Mouse (Mus musculus): ENCODE data around the gene Slit3.

Slit3 gene

DNA sequence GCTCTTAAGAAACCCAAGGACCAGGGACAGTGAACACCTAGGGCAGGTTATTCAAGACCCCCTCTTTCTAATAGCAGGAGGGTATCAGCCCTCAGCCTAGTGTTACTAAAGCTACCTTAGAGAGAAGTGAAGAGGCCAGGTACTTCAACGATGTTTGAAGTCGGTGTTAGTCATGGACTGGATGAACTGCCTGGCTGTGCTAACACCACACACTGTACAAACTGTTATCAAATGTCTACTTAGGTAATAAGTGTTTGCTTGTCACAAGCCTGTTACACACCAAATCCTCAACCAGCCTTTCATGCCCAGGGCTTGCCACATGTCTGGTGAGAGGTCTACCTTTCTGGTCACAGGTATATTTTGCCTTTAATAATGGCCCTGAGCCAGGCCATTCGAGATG is 153.0 kb downstream of the Slit3 start:
- DNase-seq (ENCODE audit: low spot score in 2 of 2): no peak

DNA sequence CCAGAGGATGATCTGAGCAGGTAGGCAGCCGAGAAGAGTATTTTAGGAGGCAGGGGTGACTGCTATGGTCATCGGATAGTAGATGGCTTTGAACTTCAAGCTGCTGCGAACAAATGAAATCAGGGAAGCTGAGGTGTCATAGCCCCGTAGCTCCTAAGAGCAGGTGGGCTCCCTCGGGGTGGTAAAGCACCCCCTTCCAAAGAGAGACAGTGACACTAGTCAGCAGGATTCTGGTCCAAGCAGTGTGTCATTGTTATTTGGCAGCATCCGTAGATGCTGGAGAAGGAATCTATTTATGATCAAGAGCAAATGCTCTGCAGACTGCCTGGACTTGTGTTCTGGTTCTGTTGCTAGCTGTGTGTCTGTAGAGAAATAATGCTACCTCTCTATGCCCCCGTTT is 154.3 kb downstream of the Slit3 start:
- DNase-seq (ENCODE audit: low spot score in 2 of 2): no peak

DNA sequence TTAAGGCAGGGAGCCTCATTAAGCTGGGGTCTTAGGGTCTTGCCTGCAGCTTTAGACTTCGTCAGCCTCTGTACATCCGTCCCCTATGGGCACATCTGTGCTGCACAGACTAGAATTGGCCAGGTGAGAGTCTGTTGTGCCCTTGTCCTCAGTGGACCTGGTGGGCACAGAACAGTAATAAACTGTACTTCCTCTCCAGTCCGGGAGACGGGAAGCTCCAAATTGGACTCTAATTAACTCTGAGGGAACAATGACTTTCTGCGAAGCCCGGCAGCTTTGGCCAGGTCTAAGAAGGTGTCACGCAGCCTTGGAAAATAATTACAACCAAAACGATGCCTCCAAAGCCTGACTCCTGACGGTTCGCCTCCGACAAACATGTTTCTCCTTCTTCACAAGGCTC is 155.0 kb downstream of the Slit3 start:
- no peak for DNase-seq (ENCODE audit: low spot score in 2 of 2)

DNA sequence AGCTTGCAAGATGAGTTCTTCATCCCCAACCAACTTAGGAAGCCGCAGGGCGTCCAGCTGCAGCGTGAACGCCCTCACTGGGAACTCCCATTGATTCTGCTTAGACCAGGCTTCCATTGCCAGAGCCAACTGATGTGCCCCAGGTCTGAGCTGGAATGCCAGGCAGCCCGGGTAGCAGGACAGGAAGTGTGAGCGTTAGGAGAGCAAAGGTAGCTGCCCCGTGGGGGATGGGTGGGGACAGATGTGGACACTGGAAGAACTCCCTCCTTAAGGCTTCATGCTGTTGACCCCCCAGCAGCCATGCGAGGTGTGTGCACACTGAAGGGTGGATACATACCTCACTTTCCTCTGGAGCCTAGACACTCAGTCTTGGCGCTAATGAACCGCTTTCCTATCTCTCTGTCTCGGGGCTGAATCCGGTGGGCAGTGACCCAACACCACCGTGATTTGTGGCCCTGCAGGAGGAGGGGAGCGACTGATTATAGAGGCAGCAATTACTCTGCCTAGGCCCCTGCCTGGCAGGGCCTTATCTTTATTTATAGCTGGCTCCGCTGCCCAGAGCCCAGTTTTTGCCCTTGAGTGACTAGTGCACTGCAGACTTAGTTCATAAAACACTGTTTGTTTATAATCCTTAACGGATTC is 157.2 kb downstream of the Slit3 start:
- DNase-seq (ENCODE audit: low spot score in 2 of 2): no peak

DNA sequence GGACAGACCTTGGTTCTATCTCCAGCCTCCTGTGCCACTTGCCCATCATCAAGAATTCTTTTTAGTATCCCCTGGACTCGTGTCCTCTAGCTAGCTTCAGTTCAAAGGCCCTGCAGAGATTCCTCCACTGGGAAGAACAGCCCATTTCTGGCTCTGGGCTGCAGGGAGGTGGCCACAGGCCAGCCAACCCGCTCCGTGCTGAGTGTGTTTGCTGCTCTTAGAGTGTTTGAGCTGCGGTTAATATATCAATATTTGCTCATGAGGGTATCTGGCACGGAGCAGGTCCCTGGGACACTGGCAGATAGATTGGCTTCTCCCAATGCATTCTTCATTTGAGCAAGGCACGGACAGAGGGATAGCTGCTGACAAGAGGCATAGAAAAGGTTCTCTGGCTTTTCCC is 159.8 kb downstream of the Slit3 start:
- DNase-seq (ENCODE audit: low spot score in 2 of 2): no peak

DNA sequence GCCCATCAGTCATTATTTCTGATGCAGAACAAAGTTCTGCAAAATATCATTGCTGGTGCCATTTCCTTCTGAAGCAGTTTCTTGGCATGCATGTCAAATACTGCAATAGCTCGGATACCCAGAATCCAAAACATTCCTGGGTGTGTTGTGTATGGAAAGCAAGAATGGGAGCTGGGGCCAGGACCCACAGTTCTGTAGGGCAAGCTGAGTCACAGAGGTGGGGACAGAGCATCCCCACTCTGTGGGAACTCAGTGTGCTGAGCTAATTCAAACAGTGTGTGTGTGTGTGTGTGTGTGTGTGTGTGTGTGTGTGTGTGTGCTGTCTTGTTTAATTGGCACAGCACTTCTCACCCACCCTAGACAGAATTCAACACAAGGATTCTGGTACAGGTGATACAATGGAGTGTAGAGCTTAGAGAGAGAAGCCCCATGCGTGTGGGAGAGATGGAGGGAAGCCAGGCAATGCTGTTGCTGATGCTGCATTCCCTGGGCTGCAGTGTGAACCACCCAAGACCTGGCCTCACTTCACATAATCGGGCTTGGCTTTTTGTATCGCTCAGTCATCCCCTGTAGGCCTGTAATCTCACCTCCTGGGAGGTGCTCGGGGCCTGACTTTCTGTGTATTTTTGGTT is 161.1 kb downstream of the Slit3 start:
- no peak for DNase-seq (ENCODE audit: low spot score in 2 of 2)

DNA sequence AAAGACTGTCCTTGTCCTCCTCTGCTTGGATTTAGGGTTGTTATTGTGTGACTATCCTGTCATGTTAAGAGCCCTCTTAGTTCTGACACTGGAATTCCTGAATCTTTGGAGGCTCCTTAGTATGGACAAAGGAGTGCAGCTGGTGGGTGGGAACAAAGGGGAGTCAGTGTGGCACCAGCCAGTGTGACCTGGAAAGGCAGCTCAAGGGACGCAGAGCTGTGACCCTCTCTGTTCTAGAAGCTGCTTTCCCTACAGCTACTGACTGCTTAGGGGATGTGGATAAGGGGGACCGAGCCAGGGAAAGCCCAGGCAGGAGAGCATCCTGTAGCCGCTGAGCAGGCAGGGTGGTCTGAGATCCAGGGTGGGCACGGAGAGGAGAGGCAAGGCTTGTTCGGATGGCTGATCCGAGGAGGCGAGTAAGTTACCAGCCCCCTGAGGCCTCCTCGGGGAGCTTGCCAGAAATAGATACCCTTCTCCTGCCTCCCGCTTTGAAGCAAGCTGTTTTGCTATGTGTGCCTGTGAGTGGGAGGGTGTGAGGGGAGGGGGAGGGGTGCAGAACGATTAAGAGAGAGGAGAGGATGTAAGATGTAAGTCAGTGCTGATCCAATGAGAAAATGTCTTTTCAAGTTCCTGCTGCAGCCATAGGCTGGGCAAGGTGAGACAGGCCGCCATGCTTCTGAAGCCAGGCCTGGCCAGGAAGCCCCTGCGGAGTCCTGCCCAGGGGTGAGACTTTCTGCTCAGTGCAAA is 162.0 kb downstream of the Slit3 start:
- no peak for DNase-seq (ENCODE audit: low spot score in 2 of 2)

DNA sequence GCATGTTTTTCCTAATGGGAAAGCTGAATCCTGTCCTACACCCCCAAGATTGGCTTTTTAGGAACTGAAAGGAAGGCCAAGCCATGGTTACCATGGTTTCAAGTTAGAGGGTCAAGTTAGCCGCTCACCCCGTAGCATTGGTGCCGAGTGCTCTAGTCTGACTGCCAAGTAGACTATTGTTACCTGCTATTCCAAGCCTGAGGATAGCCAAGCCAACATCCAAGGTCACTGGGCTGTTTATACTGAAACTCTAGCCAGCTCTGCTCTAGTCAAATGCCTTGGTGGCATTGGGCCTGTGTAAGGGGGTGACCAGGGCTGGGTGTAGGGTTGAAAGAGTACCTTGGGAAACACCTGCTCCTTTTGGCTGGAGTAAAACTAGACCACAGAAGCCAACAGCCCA is 162.7 kb downstream of the Slit3 start:
- no peak for DNase-seq (ENCODE audit: low spot score in 2 of 2)

DNA sequence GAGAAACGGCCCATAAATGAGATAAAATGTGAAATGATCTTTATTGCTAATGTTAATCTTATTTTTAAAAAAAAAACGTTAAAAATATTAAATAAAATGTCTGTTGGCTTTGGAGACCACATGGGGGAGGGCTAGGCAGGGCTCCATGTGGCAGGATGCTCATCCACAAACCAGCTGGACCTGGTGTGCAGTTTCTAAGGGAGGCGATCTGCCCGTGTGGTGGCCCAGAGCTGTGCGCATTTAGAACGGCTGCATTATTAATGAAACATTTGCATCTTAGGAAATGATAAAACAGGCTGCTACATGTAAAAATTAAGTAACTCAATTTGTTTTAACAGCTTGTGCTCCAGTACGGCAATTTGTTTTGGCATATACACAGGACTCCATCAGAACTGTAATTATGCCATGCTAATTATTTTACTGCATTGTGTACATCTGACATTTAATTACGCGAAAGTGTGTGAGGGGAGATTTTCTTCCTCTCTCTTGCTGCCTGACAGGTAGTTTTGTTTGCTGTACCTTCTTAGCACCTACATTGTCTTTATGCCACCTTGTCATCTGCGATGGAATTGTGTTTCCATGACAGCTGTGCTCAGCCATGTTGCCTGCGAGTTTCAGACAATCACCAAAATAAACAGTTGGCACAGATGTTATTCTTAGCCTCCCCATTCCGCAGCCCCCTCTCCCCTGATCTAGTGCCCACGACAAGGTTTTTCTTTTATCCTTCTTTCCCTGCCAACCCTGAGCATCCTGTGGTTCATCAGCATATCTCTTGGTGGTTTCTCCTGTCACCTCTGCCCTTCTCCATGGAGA is 165.8 kb downstream of the Slit3 start:
- DNase-seq (ENCODE audit: low spot score in 2 of 2): no peak

DNA sequence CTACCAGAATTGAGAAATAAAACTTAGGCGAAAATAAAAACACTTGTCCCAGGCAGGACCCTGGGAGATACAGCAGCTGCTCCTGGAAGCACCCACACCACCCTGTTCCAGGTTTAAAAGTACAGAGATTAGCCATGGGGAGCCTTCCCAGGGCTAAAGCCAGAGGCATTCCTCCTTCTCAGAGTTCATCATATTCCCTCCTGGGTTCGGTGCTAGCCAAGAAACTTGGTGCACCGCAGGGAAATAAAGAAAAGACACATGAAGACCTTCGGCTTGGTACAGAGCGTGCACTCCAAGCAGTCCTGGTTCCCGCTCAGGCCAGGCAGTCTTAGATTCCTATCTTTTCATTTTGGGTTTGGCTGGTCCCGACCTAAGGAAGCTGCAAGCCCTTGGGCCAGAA is 167.0 kb downstream of the Slit3 start:
- DNase-seq (ENCODE audit: low spot score in 2 of 2): no peak

DNA sequence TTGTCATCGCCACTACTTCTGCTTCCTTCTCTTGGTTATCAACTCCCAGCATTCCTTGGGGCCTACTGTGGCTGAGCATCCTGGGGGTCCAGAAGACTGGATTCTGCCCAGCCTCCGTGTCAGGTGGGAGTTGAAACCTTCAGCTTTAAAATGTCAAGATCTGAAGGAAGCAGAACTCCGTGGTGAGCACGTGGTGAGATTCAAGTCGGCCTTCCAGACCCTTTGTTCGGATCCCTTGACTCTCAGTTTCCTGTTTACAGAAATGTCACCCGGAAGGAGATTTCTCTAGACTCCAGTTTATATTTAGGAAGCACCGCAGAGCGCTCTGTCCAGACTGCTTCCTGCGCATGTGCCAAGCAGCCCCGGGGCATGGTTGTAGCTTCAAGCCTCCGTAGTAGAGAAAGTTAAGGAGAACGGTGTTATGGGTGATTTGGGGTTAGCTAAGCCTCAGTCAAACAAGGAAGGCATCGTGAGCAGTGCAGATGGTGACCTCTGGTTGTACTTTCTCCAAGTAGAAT is 167.8 kb downstream of the Slit3 start:
- no peak for DNase-seq (ENCODE audit: low spot score in 2 of 2)

DNA sequence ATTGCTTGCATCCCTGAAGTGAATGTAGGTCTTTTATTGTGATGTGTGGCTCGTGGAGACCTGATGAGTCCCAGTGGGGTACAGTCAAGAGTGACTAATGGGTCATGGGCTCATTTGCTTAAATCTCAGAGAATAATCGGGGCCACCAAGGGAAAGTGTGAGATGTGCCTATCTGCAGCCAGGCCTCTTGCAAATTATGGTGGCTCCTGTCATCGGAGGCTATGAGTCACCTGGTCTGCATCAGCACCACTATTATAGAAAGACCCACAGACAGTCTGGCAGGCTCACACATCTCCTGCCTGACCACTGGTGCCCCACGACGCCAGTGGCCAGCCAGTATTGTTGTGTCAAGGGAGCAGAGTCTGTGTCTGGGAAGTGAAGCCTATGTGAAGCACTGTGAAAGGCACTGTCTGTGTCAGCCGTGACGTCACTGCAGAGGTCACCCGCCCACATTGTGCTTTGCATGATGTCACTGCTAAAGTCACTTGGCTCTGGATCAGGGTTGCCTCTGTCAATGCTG is 171.3 kb downstream of the Slit3 start:
- DNase-seq (ENCODE audit: low spot score in 2 of 2): no peak

DNA sequence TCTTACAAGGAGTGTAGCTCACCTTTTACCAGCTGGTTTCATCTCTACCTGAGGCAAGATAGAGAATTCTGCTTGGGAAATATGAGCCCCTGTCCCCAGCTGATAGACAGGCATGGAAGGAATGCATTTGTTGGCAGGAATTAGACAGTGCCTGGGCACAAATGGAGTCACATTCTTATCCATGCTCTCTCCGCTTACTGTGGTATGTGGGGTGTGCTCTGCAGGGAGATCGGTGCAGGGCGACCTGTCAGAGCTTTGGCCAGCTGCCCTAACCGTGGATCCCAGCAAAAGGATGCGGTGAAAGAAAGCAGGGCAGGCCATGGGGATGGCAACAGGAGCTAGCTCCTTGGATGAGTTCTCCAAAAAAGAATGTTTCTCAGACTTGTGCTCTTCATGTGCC is 172.2 kb downstream of the Slit3 start:
- DNase-seq (ENCODE audit: low spot score in 2 of 2): no peak

DNA sequence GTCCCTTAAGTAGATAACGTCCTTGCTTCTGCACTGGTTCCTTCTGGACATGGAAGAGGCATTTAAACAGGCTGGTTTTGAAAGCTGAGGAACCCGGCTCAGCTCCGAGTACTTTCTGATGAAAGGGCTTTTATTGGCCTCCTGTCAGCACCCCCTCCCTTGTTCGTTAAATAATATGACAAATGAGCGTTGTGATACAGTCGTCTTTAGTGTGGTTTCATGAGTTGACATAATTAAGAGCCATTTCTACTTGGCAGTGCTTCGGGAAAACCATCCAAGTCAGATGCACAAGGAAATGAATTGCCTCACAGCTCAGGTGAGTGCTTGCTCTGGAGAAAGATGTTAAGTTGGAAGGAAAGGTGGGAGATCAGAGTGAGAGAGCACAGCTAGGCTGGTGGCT is 173.6 kb downstream of the Slit3 start:
- no peak for DNase-seq (ENCODE audit: low spot score in 2 of 2)

DNA sequence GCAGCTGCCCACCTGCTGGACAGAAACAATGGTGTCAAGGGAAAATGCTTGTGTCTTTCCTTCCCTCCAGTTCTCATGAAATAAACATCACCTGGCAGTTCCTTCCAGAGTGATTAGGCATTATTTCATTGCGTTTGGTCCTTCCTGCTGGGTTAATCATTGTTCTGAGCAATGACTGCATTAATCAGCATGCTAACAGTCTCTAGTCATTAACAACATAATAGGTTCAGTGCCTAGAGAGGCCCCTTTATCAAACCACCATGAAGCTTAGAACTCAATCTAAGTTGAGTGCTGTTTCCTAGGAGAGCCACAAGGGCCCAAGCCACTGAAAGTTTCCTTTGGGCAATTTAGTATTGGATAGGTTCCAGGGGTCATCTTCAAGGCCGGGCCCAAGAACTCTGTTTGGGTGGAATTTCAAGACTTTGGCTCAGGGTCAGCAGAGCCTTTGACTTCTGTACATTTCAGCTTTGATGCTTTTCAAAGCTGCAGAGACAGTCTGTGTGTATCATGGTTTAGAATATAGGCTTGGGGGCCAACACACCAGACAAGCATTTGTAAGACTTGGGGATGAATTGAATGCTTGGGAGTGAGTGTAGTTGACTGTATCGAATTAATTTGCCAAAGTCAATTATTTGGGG is 174.3 kb downstream of the Slit3 start:
- no peak for DNase-seq (ENCODE audit: low spot score in 2 of 2)

DNA sequence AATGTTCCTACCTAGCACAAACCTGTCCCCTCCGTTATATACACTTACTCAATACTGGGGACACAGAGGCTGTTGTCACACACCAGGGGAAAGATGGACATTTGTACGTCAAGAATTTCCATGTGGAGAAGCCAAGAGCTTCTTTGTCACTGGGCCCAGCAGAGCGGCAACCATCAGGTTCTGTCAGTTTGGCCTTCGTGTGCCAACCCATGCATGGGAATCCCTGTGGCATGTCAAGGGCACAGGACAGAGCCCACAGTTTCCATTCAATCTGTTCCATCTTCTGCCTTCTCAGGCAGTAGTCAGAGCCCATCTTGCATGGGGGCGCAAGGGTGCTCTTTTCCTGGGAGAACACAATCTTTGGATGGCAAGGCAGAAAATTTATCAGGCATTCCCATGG is 175.8 kb downstream of the Slit3 start:
- DNase-seq (ENCODE audit: low spot score in 2 of 2): no peak

DNA sequence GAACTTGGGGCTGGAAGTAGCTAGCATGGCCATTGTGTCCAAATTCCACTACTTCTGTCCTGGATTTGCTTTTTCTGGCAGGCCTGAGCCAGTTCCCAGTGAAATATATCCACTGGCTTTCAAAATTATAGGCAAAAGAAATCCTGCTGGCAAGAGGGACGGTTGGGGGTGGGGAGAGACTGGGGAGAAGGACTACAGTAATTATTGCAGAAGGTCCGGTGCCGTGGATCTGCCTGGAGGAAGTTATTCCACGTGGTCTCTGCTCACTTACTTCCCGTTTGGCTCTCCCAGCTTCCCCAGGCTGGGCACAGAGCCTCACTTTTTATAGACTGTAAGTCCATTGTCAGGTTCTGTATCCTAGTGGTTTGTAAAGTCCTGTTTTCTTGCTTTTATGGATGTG is 176.3 kb downstream of the Slit3 start:
- DNase-seq (ENCODE audit: low spot score in 2 of 2): no peak

DNA sequence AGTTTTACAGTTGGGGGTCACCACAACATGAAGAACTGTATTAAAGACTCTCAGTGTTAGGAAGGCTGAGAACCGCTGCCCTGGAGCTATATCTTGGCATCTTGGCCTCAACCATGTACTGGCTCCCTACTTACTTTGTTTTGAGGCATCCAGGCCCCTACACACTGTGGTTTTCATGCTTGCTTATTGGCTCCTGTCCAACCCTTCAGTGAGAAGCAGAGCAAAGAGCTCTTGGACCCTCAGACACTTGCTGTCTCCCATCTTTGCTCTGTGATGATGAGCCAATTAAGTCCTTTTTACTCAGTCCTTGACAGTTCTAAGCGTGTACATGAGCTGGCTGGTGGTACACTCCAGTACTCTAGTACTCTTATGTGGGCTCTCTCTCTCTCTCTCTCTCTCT is 177.5 kb downstream of the Slit3 start:
- DNase-seq (ENCODE audit: low spot score in 2 of 2): no peak

DNA sequence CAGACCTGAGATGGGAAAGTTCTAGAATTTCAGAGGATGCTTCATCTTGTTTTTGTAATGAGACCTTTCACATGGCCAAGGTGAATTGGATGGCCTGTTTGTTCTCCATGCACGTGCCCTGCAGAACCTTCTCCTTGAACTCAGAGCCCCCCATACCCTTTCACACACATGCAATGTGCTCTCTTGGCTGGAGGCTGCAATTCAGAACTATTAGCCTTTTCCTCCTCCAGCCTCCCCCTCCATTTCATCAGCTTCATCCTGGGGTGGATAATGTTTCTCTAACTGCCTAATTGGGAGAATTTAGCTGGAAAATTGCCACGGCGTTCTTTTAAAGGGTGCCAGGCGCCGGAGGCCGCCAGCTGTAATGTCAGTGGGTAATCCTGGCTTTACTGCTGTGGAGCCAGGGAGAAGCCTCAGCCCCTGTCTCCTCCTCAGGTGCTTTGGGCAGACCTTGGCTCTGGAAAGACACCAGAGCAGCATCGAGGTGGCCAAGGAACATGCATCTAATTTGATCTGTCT is 178.9 kb downstream of the Slit3 start:
- DNase-seq (ENCODE audit: low spot score in 2 of 2): no peak

DNA sequence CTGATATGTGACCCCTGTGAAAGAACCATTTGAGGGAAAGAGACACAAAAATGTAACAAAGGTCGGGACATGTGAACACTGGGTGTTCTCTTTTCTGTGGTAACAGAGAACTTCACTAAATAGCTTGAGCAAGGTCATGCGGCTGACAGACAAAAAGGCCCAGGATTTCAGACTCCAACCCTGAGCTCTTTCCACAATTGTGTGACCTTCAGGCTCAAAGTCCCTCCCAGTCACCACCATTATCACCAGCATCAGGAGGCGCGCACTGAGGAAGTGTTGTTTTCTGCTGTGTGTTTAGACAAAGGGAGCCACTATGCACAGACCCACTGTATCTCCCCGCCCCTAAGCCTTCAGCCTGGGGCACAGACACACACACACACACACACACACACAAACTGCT is 181.2 kb downstream of the Slit3 start:
- DNase-seq (ENCODE audit: low spot score in 2 of 2): no peak
